Mouse (Mus musculus) stomach, postnatal 0 days (tissue): ENCODE measurements around the gene Myrfl.

ENCODE experiments used
- CTCF ChIP-seq: IDR thresholded peaks from 2 replicates; pipeline ENCODE4 v1.5.1; 2016; ENCODE audit warnings: antibody characterized with exemption, low read depth, mild to moderate bottlenecking, moderate library complexity
- EP300 ChIP-seq: optimal IDR thresholded peaks from 2 replicates; pipeline ENCODE3; 2016; ENCODE audit warnings: antibody characterized with exemption

- TF ChIP-seq EP300, result no peak
- TF ChIP-seq CTCF, result no peak
These were observed 27.2 kb upstream of the Myrfl start for GRCm38 (mm10) chr10:116923651-116924495.
